Mouse (Mus musculus) NIH3T3 (cell line): Measurements from ENCODE around the gene Cers2.
A peak's percentile ranks its signal among the peaks of the same experiment; 100 is the strongest.

Experiments used
- DNase-seq: peaks from one replicate; pipeline ENCODE4 v3.0.0-alpha.2; 2012; ENCODE audit warnings: low read depth

The Cers2 gene

DNA sequence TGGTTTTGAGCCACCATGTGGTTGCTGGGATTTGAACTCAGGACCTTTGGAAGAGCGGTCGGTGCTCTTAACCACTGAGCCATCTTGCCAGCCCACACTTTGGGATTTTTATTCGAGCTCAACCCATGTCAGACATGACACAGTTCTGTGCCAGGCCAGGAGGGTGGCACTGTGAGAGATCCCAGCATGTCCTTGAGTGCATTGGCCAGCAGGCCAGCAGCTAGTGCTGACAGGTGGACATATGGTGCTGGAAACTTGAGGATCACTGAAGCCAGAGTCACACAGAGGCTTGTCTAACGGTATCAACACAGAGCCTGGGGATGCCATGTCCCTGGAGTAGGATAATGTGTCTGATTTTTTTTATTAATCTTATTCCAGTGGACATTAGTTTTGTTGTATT, 25.2 kb upstream of the Cers2 start:
- no peak for DNase-seq

- DNase-seq: no peak
Measured at GRCm38 (mm10) chr3:95290156-95290555, 24.4 kb upstream of the Cers2 start.

GRCm38 (mm10) chr3:95291041-95291440, 23.6 kb upstream of the Cers2 start:
- no peak for DNase-seq

- no peak for DNase-seq
Measured at GRCm38 (mm10) chr3:95292899-95293298, 21.7 kb upstream of the Cers2 start.

GRCm38 (mm10) chr3:95293537-95293936, 21.1 kb upstream of the Cers2 start:
- peak; percentile 60 for DNase-seq

GRCm38 (mm10) chr3:95294316-95294715, 20.3 kb upstream of the Cers2 start:
- no peak for DNase-seq

DNA sequence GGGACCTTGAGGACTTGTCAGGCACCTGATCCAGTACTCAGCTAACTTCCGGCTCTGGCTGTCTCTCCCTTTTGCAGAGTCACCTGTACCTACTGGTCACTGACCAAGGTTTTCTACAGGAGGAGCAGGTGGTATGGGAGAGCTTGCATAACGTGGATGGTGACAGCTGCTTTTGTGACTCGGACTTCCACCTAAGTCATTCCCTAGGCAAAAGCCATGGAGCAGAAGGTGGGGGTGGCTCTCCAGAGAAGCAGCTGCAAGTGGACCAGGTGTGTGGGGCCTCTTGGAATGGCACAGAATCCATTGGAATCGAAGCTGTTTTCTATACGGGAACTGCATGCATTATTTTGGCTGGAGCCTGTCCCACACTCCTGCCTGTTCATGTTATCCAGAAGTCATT, 19.9 kb upstream of the Cers2 start:
- DNase-seq: no peak

- DNase-seq: no peak
Measured at GRCm38 (mm10) chr3:95295321-95296102, 19.1 kb upstream of the Cers2 start.

GRCm38 (mm10) chr3:95296103-95296469, 18.5 kb upstream of the Cers2 start:
- peak; percentile 70 for DNase-seq

GRCm38 (mm10) chr3:95298018-95298417, 16.6 kb upstream of the Cers2 start:
- no peak for DNase-seq

DNA sequence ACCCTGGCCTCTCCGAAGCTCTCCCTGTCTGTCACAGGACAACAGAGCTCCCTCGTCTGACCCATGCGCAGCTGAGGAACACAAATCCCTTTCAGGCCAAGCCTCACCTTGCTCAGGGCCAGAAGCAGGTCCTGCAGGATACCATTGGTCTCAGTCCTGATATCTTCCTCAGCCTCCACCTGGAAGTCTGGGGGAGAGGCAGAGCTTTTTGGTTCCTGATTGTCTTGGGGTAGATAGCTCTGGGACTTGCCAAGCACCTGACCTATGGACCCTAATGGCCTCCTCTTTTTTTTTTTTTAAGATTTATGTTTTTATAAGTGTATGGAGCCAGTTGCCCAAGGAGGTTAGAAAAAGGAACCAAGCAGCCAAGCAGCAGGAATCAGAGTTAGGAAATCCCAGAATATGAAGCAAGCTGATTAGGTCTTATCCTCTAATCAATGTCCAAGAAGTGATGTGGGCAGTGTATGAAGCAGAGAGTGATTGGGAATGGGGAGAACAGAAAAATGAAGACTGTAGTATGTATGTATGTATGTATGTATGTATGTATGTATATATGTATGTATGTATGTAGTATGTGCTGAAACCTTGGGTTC, 13.3 kb upstream of the Cers2 start:
- no peak for DNase-seq

DNA sequence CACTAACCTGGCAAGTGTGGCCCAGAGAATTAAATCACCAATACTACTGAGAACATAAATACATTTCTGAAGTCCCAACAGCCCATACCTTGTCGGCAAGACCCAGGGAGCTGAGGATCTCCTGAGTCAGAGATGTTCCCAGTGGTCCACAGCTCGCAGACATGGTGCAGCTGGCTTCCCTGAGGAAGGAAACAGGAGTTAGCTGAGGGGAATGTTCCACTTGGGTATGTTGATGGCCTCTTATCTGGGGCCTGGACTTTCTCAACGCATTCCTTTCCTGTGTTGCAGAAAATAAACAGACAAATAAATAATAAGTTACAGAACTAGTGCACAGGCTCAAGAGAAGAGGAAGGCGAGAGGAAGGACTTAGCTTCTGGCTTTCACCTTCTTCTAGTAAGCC, 8.3 kb upstream of the Cers2 start:
- DNase-seq: no peak

- no peak for DNase-seq
Measured at GRCm38 (mm10) chr3:95307100-95307499, 7.5 kb upstream of the Cers2 start, which contains the start of gene Anxa9. Gene Anxa9 (minus strand): TSS chr3:95307176.

GRCm38 (mm10) chr3:95310496-95310895, 4.1 kb upstream of the Cers2 start:
- no peak for DNase-seq

GRCm38 (mm10) chr3:95310968-95311882, 3.4 kb upstream of the Cers2 start:
- peak; percentile 84 for DNase-seq

- peak; percentile 56 for DNase-seq
Measured at GRCm38 (mm10) chr3:95312623-95313022, 2.0 kb upstream of the Cers2 start.

DNA sequence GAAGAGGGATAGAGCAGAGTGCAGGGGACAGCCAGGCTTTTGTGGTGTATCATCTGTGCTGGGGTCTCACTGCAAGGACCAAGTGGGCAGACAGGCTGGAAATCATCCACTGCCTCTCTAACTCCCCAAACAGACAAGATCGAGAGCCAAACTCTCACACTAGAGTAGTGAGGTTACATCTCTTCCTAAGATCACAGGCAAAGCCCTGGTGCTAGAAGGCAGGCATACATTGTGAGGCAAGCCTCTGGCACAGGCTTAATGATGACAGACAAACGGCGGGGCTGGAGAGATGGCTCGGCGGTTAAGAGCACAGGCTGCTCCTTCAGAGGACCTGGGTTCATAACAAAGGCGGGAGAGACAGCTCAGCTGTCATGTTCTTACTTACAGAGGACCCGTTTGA, 1.1 kb upstream of the Cers2 start:
- DNase-seq: peak; percentile 17

DNA sequence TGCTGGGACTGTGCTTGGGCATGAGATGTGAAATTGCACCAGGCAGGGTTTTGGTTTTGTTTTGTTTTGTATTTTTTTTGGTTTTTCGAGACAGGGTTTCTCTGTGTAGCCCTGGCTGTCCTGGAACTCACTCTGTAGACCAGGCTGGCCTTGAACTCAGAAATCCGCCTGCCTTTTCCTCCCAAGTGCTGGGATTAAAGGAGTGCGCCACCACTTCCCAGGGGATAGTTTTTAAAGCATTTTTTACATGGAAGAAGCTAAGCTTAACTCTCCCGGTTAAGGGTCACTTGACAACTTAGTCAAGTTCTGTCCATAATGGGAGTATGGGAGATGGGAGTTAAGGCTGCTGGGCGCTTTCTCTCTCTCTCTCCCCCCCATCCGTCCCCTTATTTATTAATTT, 516 bp upstream of the Cers2 start:
- DNase-seq: no peak

DNA sequence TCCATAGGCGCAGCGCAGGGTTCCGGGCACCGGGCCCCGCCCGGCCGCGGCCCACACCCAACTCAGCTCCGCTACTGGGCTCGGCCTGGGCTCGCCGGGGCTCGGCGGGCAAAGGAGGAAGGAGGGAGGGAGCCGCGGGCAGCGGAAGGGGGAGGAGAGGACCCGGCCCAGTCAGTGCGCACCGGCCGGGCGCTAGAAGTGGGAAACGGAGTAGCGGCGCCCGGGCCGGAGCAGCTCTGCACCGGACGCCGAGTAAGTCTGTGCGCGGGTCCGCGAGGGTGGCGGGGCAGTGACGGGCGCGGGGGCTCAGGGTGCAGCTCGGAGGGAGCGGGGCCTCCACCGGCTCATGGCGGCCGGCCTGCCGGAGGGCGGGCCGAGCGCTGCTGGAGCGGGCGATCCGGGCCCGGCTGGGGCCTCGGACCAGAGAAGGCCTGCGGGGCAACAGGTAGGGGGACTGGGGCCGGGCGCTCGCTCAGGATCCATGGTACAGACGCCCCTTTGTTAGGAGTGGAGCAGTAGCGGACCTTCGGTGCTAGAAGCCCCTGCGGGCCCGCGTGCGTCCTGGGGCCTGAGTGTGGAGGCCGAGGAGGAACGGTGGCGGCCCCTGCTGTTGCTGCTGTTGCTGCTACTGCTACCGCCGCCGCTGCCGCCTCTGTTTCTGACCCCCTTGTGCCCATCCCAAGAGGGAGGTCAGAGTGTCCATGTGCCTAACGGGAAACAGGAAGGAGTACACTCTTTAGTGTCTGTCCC, 678 bp downstream of the Cers2 start:
- DNase-seq: peak; percentile 95

- no peak for DNase-seq
Measured at GRCm38 (mm10) chr3:95315844-95316550, 1.4 kb downstream of the Cers2 start.

DNA sequence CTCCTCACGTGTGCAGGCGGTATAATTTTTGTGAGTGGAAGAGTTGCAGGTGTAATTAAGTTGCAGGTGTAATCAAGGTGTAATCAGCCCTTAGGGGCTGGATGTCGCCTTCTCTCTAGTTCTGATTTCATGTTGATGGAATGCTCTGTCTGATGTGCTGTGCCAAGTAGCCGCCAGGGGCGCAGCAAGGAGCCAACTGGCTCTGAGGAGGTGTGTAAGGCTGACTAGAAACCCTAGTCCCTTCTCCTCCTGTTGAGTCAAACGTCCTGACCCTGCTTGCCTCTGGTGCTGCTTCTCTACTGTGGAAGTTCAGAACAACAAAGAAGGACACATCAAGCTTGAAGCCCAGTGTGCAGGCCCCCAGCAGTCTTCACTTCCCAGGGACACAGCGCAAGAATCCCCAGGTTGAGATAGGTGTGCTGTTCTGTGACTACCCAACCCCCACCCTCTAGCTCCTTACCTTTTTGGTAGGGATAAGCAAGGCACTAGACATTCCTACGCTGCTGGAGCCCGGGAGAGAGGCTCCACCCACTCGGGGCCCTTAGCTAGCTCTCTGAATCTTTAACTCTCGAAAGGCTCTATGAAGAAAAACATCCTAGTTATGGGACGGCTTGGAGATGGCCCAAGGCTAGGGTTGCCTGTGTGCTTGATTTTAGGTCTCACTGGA, 3.0 kb downstream of the Cers2 start:
- peak; percentile 82 for DNase-seq
